Mouse (Mus musculus) ovary, postnatal 10 days (tissue): ENCODE data around the gene Ppm1h.

Experiments
- DNase-seq: peaks from one replicate; pipeline ENCODE4 v3.0.0; 2022; ENCODE audit warnings: low spot score

The Ppm1h gene

DNA sequence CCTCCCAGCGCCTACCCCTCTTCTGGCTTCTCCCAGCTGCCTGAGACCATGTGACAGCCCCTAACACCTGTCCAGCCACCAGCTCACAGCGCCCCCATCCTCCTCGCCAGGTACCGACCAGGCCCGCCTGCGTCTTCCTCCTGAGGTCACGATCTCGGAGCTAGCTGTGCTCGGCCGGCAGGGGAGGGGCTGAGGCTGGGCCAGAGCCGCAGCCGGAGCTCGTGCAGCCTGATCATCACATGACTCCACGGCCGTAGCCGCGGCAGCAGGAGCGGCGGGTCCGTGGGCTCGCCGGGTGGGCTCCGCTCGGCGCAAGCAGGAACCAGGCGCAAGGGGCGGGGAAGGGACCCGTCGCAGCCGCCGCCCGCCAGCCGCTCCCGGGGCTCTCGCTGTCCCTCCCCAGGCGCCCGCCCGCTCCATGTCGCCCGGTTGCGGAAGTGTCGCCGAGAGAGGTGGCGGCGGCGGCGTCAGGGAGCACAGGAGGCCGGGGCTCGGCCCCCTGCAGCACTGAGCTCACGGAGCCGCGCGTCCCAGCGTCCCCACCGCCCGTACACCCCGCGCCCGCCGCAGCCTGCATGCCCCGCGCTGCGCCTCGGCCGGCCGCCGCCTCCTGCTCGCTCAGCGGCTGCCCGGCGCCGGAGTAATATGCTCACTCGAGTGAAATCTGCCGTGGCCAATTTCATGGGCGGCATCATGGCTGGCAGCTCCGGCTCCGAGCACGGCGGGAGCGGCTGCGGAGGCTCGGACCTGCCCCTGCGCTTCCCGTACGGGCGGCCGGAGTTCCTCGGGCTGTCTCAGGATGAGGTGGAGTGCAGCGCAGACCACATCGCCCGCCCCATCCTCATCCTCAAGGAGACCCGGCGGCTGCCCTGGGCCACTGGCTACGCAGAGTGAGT, at the start of gene Ppm1h:
Gene Ppm1h, plus strand, starts transcription at position 222 of the 896 bp plus-strand sequence.
- DNase-seq: peak; percentile 27

DNA sequence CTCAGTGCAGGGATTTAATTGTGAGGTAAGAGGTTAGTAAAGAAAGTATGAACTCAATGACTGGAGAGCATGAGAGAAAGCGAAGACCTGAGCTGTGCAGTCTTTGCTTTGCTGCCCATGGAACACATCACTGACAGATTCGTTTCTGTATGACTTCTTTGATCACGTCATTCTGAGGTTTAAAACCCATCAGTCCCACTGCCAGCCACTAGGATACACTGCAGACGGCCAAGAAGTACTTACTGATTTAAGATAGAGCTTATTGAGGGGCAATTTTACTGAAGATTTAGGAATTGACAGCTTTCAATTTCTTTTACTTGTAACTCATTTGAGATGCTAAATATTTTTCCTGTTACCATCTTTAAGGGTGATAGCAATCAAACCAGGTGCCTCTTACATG, 49.6 kb upstream of the Ppm1h start:
- no peak for DNase-seq

DNA sequence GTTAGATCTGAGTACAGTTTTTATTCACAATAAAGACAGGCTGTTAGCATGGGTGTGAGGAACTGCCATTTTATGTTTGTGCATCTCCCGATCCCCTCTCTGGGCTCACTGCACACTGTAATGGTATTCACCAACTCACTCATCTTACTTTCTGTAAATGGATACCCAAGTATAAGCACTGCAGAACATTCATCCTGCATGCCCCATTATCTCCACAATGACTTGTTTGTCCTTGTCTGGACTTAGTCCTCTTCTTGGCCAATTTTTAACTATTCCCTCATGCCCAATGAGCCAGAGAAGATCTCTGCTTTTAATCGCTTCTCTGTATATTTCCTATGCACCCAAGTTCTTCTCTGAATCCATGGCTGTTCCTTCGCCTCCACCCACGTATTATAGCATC, 38.7 kb upstream of the Ppm1h start:
- DNase-seq: no peak

DNA sequence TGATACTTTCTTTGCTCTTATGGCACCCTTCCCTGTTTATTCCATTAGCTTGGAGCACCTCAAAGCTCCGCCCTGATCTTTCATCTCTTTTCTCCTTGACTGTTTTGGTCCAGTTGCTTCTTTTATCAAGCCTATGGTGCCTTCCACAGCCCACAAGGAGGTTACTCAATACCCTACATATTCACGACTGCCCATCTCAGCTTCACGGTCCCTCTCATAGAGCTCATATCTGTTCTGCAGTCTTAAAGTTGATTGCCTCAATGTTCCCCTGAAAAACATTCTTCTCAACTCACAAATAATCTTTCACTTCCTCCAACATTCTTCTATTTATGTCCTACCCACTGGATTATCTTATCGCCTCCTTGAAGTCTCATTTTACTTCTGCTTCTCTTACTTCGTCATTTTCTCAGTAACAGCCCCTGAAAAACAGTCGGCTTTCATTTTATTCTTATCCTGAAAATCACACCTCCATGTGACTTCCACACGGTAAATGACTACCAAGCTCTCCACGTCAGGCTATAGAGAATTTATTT, 37.2 kb upstream of the Ppm1h start:
- DNase-seq: no peak

DNA sequence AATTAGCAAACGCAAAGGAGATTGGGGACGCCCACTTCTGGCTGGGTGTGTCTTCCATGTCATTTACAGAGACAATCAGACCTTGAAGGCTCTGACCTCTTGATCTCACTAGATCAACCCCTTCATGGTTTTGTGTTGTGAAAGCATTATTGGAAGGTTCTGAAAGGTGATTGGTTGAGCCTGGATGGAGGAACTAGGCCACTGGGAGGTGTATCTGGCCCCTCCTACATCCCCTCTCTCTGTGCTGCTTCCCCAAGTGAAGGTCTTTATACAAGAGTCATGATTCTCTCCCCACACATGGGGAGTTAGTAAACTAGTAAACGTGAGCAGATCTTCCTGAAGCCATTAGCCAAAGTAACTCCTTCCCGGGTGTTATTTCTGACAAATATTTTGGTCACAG, 36.4 kb upstream of the Ppm1h start:
- DNase-seq: no peak

DNA sequence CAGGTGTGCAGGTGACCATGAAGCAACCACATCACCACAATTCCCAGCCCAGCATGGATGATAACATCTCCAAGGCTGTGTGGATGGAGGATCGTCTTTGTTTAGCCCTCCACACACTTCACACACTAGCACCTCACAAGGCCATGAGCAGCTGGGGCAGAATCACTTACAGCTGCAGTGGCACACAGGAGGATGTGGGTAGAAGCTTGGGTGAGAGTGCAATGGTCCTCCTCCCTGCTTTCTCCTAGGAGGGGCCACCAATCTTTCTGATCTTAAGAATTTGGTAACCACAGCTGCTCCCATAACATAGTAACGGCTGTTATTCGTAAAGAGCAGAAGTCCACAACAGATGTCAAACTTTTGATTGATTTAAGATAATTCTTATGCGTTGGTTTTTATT, 26.6 kb upstream of the Ppm1h start:
- DNase-seq: no peak

DNA sequence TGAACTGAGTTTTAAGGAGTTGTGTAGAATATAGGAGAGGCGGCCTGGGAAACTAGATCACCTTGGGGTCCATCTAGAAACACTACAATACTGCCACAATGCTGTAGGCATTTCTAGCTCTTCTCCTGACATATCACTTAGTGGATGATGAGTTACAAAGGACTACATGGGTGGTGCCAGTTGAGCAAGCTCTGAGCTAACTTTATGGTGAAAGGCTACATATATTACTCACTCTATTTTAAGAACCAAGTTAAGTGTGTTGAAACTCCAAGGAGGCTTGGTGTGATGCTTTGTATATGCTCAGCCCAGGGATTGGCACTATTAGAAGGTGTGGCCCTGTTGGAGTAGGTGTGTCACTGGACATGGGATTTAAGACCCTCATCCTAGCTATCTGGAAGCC, 26.0 kb upstream of the Ppm1h start:
- DNase-seq: no peak

DNA sequence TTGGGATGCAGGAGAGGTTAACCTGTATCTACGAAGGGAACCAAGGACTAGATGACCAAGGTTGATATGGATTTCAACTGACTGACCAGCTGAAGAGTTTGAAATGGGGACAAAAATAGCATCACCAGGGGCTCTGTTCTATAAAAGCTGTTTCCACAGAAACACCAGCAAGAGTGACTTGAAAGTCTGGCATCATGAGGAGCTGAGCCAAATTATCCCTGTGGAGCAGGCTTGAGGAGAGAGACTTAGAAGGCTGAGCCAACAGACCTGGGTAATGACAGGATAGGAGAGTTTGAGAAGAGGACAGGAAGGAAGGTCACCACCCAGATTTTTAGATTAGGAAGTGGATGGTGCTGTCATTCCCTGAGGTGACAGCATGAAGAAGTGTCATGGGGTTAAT, 12.9 kb upstream of the Ppm1h start:
- no peak for DNase-seq

DNA sequence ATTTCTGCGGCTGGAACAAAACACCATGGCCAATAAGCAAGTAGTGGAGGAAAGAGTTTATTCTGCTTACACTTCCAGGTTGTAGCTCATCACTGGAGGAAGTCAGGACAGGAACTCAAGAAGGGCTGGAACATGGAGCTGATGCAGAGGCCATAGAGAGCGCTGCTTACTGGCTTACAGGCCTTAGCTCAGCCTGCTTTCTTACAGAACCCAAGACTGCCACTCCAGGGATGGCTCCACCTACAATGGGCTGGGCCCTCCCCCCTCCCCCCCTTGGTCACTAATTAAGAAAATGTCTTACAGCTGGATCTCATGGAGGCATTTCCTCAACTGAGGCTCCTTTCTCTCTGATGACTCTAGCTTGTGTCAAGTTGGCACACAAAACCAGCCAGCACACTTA, 7.3 kb upstream of the Ppm1h start:
- DNase-seq: no peak

DNA sequence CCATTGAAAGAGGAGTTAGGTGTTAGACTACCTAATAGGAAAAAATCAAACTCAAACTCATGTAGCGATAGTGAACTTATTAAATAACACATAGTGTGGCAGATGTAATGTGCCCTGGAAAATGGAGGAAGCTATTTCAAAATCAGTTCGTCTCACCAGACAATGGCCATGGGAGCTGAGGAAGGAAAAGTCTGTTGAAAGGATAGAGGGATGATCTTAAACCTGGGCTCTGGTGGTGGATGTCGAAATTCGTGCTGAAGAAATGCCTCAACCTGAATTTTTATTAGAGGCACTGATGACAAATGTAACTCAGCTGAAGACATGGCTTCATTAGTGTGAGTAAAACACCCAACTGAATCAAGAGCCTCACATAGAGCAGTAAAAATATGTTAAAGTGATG, 6.5 kb upstream of the Ppm1h start:
- no peak for DNase-seq

DNA sequence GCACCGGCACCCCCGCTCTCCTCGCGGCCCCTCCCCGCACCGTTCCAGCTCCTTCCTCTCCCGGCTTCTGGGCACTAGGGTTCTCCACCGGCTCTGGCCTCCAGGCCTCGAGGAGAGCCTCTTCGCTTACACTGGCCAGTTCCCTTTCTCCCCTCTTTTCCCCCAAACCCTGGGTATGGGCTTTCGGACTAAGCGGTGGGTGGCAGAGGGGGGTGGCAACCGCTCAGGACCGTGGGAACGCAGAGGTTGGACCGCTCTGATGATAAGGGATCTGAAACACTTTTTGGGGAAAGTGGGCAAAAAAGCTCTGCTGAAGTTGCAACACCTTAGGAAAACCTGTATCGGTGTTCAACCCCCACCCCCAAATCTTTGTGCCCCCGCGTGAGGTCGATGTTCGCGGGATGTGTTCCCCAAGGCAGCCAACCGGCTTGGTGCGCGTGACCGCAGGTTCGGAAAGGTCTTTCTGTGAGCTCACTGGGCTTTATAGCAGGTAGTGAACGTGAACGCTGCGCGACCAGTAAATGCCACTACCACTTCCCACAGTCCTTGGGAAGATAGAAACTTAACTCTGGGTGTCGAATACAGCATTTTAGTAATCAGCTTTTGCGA, 979 bp downstream of the Ppm1h start:
- no peak for DNase-seq

DNA sequence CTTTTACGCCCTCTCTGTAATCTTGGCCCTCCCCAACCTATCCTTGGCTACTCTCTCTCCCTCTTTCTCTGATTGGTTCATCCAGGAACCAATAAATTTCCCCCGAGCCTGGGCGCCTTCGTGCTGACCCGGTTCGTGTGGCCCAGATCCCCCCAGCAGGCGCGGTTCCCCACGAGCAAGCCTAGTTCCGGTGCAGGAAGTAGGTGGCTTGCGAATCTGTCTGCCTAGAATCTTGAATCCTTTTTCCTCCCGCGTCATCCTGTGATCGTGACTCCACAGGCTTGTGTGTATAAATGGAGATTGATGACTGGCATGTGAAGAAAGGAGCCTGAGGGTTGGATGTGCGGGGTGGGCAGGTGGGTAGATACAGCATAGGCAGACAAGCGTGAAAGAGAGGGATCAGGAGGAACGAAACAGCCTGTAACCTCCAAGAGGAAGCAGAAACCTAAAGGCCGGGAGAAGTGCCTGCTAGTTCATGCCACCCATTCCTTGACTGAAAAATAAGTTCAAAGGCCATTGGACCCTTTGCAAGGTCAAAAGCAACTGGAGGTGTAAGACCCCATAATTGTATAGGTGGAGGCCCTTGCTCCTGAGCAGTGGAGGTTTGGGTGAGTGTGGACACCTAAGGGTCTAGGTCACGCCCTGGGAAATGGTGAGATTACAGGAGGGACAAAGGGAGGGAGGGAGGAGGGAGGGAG, 2.0 kb downstream of the Ppm1h start:
- no peak for DNase-seq

DNA sequence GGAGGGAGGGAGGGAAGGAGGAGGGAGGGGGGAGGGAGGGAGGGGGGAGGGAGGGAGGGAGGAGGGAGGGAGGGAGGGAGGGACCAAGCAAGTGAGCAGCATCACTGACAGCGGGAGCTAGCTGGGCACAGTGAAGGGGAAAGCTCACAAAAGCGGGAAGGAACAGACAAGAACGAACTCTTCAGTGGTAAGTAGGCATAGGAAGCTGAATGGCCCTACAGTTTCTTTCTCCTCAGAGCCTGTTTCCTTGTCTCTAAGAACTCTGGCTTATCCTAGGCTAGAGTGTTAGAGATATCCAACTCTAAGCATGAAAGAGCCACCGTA, 2.5 kb downstream of the Ppm1h start:
- no peak for DNase-seq

DNA sequence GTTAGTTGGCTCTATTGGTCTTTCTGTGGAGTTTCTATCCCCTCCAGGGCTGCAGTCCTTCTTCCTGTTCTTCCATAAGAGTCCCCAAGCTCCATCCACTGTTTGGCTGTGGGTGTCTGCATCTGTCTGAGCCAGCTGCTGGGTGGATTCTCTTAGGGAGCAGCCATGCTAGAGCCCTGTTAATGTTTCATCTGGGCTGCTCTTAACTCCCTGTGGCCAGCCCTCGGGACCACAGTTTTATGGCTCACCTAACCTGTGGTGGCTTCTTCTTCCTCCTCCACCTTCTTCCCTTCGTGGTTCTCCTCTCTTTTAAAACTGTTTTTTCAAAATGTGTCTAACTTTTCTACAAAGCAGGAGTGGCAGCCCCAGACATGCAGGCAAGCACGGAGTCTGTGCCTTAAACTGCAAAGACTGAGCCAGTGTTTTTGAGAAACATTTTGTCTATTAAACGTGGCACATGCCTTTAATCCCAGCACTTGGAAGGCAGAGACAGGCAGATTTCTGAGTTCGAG, 5.3 kb downstream of the Ppm1h start:
- no peak for DNase-seq

DNA sequence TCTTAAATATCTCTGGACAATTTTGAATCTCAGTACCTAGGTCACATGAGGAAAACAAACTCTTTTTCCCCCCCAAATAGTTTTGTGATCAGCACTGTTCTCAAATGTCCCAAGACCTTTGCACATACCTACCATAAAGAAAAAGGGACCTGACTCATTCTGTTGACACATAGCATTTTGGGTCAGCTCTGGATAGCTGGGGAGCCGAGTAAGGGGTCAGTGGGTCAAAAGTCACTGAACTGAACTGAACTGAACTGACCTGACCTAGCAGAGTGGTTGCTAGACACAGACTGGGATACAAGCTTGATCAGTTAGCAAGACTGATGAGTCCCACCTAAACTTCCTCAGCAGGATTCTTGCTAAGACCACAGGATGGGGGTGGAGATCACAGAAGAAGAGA, 6.7 kb downstream of the Ppm1h start:
- no peak for DNase-seq

DNA sequence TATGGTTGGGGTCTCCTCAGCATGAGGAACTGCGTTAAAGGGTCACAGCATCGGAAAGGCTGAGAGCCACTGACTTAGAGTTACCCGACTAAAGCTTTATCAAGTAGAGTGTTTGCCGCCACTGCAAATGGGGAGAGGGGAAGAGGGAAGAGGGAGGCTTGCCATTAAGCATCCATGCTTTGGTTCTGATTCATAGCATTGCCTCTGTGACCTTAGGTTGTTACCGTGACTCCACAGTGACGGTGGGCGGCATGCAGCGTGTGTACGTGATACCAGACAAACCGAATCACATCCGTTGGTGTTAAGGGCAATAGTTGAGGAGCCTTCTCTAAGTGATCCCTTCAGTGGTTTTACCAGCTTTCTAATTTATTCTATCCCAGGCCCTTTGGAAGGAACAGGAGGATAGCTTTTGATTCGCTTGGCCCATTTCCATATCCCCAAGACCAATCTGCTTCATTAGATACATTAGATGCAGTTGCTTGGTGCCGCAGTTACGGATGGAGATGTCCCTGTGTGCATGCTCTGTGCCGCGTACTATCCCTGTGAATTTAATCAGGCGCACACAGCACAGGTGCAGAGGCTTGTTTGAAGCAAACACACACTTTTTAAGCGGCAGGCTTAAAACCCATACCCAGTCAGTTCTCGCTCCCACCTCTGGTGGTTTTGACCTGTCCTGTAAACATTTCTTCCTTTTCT, 7.4 kb downstream of the Ppm1h start:
- no peak for DNase-seq

DNA sequence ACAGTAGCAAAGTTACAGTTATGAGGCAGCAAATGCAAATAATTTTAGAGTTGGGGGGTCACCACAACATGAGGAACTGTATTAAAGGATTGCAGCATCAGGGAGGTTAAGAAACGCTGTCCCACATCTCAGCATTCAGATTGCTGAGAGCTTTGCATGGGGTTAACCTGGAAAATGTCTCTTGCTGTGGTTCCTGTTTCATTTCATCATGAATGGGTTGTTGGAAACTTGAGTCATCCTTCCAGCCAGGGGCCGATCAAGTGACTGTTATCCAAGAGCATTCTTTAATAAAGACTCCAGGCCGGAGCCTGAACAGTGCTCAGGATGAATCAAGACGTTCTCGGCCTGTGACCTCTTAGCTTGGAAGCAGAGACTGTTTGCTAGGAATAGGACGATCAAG, 12.1 kb downstream of the Ppm1h start:
- DNase-seq: no peak

DNA sequence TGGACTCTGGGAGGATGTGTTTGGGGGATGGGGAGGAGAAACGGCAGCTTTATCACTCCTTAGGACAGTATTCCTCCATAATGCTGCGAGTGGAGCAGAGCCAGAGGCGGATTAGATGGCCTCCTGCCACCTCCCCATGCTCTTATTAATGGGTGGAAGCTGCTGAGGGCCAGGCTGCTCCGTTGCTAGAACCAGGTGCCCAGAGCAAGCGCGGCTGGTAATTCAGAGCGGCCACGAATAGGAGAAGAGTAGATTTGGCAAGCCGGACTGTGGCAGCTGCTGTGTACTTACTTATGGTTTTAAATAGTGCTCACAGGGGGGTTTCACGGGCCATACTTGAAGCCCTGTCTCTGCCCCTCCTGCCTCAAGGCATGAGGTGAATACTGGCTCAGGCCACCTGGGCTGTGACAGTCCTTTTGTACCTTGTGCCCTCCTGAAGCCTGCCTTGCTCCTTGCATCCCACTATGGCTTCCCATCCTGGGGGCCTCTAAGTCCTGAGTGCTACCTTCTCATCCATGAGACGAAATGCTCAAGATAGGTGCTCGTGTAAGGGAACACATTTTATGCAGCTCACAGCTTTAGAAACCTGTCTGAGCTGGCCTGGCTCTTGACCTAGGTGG, 14.7 kb downstream of the Ppm1h start:
- no peak for DNase-seq

DNA sequence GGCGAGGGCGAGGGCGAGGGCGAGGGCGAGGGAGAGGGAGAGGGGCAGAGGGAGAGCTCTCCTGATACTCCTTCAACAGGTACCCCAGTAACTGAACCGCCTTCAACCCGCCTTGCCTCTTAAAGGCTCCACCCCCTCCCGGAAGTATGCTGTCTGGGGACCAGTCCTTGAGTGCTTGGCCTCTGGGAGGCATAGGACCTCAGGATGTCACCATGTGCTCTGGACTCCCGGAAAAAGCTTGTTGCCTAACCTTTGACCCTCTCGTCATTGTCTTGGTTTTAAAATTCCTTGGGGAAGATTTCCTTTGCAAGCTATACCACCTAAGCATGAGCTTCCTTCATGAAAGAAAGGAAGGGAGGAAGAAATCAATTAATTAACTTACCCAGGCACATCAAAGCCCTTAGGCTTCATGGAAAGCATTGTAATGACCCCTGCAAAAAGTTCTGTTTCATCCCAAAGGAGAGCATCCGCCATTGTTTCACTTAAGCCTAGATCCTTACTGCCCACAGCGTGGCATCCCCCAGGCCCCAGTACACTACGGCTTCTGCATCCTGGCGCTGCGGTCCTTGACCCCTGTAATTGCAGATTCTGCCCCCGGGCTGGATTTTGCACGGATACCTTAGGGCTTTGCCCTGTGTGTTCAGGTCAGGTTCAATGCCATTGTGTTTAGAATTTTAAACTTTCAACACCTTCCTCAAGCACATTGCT, 15.5 kb downstream of the Ppm1h start:
- DNase-seq: no peak

DNA sequence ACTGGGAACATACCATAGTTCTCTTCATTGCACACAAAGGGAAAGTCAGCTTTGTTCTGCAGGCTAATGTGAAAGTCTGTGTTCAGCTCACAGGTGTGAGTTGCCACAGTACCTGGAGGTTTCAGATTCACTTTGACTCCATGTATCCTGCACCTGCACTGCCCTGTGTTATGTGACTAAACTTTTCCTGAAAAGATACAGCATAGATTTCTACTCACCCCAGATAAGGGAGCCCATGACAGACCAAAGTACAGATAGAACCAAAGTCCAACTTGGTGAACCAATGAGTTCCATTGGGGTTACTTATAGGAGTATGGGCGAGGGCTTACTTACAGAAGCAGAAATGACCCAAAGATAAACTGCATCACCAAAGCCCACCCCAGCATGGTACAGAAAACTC, 17.8 kb downstream of the Ppm1h start:
- DNase-seq: no peak

DNA sequence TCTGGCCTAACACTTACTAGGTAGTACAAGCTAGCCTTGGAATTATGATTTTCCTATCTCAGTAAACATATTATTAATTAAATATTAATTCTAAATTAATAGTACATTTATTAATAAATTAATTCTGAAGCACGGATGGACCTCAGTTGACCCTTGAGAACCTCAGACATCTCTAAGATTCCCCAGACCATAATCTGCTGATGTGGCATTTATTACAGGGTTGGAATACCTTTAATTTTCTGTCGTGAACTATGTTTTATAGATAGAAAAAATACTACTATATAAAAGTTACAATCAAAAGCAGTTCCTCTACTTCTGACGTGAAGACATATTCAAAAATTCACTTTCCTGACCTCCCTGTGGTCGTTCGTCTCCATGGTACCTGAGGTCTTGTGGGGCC, 19.8 kb downstream of the Ppm1h start:
- no peak for DNase-seq
